Mouse (Mus musculus) brown adipose tissue, adult 24 weeks (tissue): ENCODE measurements around the gene St7. TPM values are rescaled to one million over a fixed set of nuclear protein-coding genes. Genes with fewer than 3 reads are reported as not detected.

Source experiments
- H3K27ac ChIP-seq: fragments of 200-500 bp; replicated peaks from 2 replicates; pipeline ENCODE4 v1.5.1; 2012; ENCODE audit warnings: low read depth, mild to moderate bottlenecking, low read length
- H3K4me1 ChIP-seq: fragments of 200-500 bp; 2 replicates; pipeline ENCODE4 v1.6.1; 2012; ENCODE audit warnings: low read length, mixed read lengths; ENCODE audit not compliant: control insufficient read depth, insufficient read depth, insufficient read length
- H3K4me3 ChIP-seq: fragments of 200-500 bp; 2 replicates; pipeline ENCODE4 v1.5.1; 2012; ENCODE audit warnings: low read depth, mild to moderate bottlenecking, low read length, moderate library complexity; ENCODE audit not compliant: insufficient read depth
- polyA plus RNA-seq: library from polyadenylated mRNA; stranded (reverse); fragments of >200 nt; gene quantifications from 2 replicates; pipeline ENCODE4 v1.2.4, GENCODE M21; 2012; ENCODE audit not compliant: missing spikeins, insufficient read depth, insufficient read length

St7 gene
- polyA plus RNA-seq, 1 experiment = 8.9 TPM

- no peak overlapping the region for H3K4me3 ChIP-seq
- no peak overlapping the region for H3K27ac ChIP-seq
- H3K4me1 ChIP-seq = peaks cover 2% of the 10 kb centered on the region; the same call in 1 of the 2 replicates
Observed at GRCm38 (mm10) chr6:17804468-17804867, 111.7 kb downstream of the St7 start.

- Histone ChIP-seq H3K27ac (no peak overlapping the region), H3K4me3 (no peak overlapping the region), H3K4me1 (no peaks in the 10 kb centered on the region)
Observed at GRCm38 (mm10) chr6:17806569-17806968, 113.8 kb downstream of the St7 start.

- H3K27ac ChIP-seq = no peak overlapping the region
- no peak overlapping the region for H3K4me3 ChIP-seq
- no peaks in the 10 kb centered on the region for H3K4me1 ChIP-seq
Observed at GRCm38 (mm10) chr6:17811063-17811462, 118.3 kb downstream of the St7 start.

GRCm38 (mm10) chr6:17811531-17811930 lies 118.8 kb downstream of the St7 start:
- no peaks in the 10 kb centered on the region for H3K4me1 ChIP-seq
- H3K27ac ChIP-seq = no peak overlapping the region
- no peak overlapping the region for H3K4me3 ChIP-seq

- no peak overlapping the region for H3K27ac ChIP-seq
- H3K4me3 ChIP-seq = no peak overlapping the region
- no peaks in the 10 kb centered on the region for H3K4me1 ChIP-seq
Observed at GRCm38 (mm10) chr6:17814074-17814649, 121.4 kb downstream of the St7 start.

GRCm38 (mm10) chr6:17816865-17817435 lies 124.2 kb downstream of the St7 start:
- no peak overlapping the region for H3K4me3 ChIP-seq
- no peaks in the 10 kb centered on the region for H3K4me1 ChIP-seq
- no peak overlapping the region for H3K27ac ChIP-seq

- Histone ChIP-seq H3K4me3 (no peak overlapping the region), H3K27ac (no peak overlapping the region)
Observed at GRCm38 (mm10) chr6:17823614-17824013, 130.9 kb downstream of the St7 start.

GRCm38 (mm10) chr6:17824735-17825134 lies 132.0 kb downstream of the St7 start:
- no peak overlapping the region for H3K27ac ChIP-seq
- H3K4me3 ChIP-seq = no peak overlapping the region
- no peaks in the 10 kb centered on the region for H3K4me1 ChIP-seq

More at GRCm38 (mm10) chr6:17823614-17824013, 130.9 kb downstream of the St7 start:
- no peaks in the 10 kb centered on the region for H3K4me1 ChIP-seq

- Histone ChIP-seq H3K4me3 (no peak overlapping the region), H3K27ac (no peak overlapping the region), H3K4me1 (no peaks in the 10 kb centered on the region)
Observed at GRCm38 (mm10) chr6:17828382-17828781, 135.6 kb downstream of the St7 start.

GRCm38 (mm10) chr6:17829981-17830380 lies 137.2 kb downstream of the St7 start:
- no peak overlapping the region for H3K4me3 ChIP-seq
- H3K4me1 ChIP-seq = no peaks in the 10 kb centered on the region
- no peak overlapping the region for H3K27ac ChIP-seq

GRCm38 (mm10) chr6:17834493-17834892 lies 141.8 kb downstream of the St7 start:
- H3K4me1 ChIP-seq = no peaks in the 10 kb centered on the region

GRCm38 (mm10) chr6:17835693-17836092 lies 143.0 kb downstream of the St7 start:
- H3K4me3 ChIP-seq = no peak overlapping the region
- no peak overlapping the region for H3K27ac ChIP-seq
- H3K4me1 ChIP-seq = no peaks in the 10 kb centered on the region

More at GRCm38 (mm10) chr6:17834493-17834892, 141.8 kb downstream of the St7 start:
- H3K4me3 ChIP-seq = no peak overlapping the region
- H3K27ac ChIP-seq = no peak overlapping the region

GRCm38 (mm10) chr6:17837676-17838075 lies 144.9 kb downstream of the St7 start:
- H3K27ac ChIP-seq = no peak overlapping the region
- no peaks in the 10 kb centered on the region for H3K4me1 ChIP-seq
- H3K4me3 ChIP-seq = no peak overlapping the region

GRCm38 (mm10) chr6:17840431-17840830 lies 147.7 kb downstream of the St7 start:
- H3K27ac ChIP-seq = no peak overlapping the region
- no peaks in the 10 kb centered on the region for H3K4me1 ChIP-seq
- H3K4me3 ChIP-seq = no peak overlapping the region

GRCm38 (mm10) chr6:17842759-17843158 lies 150.0 kb downstream of the St7 start:
- Histone ChIP-seq H3K4me1 (no peaks in the 10 kb centered on the region), H3K27ac (no peak overlapping the region), H3K4me3 (no peak overlapping the region)

GRCm38 (mm10) chr6:17851316-17851715 lies 158.6 kb downstream of the St7 start:
- no peak overlapping the region for H3K4me3 ChIP-seq
- H3K27ac ChIP-seq = no peak overlapping the region
- no peaks in the 10 kb centered on the region for H3K4me1 ChIP-seq
